Mouse (Mus musculus): ENCODE results near the gene Ctsz.

Gene Ctsz

DNA sequence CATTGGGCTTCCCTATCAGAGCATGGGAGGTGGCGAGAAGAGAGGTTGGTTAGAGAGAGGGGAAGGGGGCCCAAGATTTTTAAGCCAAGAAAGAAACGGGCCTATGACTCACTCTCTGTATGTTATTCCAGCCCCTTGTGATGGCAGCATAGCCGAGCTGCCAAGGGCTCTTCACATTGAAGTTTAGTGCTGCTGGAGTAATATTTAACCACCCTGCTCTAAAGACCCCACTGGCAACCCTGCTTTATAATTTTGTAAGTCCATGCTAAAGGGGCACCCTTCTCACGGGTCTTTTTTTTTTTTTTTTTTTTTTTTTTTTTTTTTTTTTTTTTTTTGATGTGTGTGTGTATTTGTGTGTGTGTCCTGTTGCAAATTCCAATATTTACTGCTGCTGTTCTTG is 3.1 kb upstream of the Ctsz start:
- DNase-seq (ENCODE audit: low spot score): no peak

DNA sequence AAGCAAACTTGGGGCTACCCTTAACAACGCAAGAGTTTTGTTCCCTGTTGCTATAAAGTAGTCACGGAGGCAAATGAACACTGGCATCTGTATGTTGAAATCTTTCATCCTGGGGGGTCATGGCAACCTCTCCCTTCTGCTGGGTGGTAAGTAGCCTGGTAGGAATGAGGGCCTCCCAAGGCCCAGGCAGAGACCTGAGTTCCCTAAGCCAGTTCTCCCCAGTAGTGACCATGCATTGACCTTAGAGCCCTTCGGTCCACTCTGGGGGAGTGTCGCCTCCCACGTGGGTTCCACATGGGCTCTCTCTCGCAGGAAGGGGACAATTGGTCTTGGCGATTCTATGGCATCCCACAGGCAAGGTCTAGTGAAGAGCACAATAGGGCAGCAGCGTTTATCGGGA is 1.1 kb upstream of the Ctsz start:
- no peak for DNase-seq (ENCODE audit: low spot score)

DNA sequence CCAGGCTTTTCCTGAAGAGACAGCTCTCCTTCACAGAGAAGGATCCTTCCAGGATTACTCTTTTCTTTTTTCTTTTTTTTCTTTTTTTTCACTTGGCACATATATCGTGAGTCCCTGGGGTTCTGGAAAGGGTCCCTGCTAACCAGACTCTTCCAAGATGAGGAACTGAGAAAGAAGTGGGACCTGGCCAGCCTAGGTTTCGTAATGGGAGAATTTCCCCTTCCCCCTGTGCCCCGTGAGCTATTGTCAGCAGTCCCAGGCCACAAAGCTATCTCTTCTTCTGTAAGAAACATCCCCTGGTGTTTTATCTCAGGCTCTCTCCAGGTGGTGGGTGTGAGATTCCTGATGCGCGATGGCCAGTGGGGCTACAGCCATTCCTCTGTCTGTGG is 605 bp upstream of the Ctsz start:
- DNase-seq (ENCODE audit: low spot score): no peak

- DNase-seq (ENCODE audit: low spot score): no peak
These were observed 658 bp downstream of the Ctsz start for GRCm38 (mm10) chr2:174438181-174438580.

GRCm38 (mm10) chr2:174437697-174437982 is 1.2 kb downstream of the Ctsz start:
- DNase-seq (ENCODE audit: low spot score): no peak

GRCm38 (mm10) chr2:174436916-174437696 is 1.7 kb downstream of the Ctsz start:
- no peak for DNase-seq (ENCODE audit: low spot score)

DNA sequence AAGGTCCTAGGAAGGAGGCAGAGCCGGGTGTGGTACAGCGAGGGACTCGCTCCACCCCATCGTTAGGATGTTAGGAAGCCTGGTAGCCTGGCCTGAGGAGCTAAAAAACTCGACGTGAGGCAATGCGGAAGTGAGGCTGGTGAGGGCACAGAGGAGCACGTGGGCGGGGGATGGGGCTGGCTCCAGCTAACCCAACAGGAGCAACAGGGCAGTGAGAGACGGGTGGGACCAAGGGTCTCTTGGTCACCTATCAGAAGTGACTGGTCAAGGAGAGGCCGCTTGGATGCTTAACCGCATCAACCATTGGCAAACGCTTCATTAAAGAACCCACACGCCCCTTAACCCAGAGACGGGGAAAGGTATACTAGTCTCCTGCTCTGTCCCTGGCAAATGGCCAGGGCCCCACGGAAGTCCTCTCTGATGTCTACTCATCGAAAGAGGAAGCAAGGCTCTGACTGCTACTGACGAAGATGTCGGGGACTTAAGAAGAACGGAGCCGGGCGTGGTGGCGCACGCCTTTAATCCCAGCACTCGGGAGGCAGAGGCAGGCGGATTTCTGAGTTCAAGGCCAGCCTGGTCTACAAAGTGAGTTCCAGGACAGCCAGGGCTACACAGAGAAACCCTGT is 2.6 kb downstream of the Ctsz start:
- DNase-seq (ENCODE audit: low spot score): no peak

- no peak for DNase-seq (ENCODE audit: low spot score)
These were observed 3.9 kb downstream of the Ctsz start for GRCm38 (mm10) chr2:174434943-174435342.

- no peak for DNase-seq (ENCODE audit: low spot score)
These were observed 9.7 kb downstream of the Ctsz start for GRCm38 (mm10) chr2:174428996-174429591.

GRCm38 (mm10) chr2:174428076-174428835 is 10.6 kb downstream of the Ctsz start:
- no peak for DNase-seq (ENCODE audit: low spot score)

- no peak for DNase-seq (ENCODE audit: low spot score)
These were observed 12.0 kb downstream of the Ctsz start for GRCm38 (mm10) chr2:174426856-174427255.

GRCm38 (mm10) chr2:174424301-174425085 is 14.3 kb downstream of the Ctsz start:
- no peak for DNase-seq (ENCODE audit: low spot score)

GRCm38 (mm10) chr2:174421107-174421506 is 17.7 kb downstream of the Ctsz start:
- no peak for DNase-seq (ENCODE audit: low spot score)

DNA sequence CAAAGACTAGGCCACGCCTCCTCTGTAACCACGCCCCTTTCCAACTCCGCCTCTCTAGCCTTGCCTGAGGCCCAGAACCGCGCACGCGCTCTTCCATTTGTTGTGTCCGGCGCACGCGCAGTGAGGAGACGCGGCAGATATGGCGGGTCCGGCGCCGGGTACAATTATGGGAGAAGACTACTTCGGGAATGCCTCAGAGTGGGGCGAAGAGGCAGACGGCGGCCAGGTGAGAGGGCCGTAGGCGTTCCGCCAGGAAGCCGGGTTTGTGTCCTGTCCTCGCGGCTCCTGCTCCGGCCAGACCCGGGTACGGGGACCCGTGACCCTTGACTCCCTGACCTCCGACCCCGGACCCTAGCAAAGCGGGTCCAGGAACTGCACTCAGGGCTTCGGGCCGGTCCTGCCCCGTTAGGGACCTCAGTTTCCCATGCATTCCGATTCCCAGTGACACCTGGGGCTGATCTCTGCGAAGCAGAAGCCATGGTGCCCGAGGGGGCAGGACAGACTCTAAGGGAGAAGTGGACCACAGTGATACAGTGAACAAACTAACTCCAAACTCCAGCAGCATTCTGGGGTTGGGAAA is 23.0 kb downstream of the Ctsz start, which contains the start of gene Nelfcd:
TSS of gene Nelfcd (plus strand) at position 74 of the 580 bp plus-strand sequence.
- DNase-seq (ENCODE audit: low spot score): peak; percentile 94

DNA sequence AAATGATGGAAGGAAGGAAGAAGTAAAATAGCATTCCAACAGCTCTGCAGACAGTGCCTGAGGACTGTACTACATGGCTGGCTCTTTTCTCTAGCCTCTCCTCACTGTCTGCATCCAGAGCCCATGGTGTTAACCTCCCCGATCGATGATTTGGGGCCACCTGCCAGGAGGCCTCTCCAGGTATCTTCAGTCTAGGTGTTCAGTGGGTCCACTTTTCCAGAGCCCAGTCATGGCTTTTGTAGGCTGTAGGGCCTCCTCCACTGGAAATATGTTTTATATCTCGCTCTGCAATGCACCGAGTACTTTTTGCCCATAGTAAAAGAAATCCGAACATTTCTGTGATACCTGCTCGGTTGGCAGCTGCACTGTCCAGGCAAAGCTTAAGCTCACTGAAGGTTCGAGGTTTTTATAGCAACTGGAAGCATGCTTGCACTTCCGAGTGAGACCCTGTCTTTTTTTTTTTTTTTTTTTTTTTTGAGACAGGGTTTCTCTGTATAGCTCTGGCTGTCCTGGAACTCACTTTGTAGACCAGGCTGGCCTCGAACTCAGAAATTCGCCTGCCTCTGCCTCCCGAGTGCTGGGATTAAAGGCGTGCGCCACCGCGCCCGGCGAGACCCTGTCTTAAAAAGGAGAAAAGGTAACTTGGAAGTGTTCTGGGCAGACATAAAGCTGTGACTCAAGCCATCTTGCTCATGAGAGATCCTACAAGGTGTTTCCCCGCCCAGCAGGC is 23.7 kb downstream of the Ctsz start:
- no peak for DNase-seq (ENCODE audit: low spot score)

DNA sequence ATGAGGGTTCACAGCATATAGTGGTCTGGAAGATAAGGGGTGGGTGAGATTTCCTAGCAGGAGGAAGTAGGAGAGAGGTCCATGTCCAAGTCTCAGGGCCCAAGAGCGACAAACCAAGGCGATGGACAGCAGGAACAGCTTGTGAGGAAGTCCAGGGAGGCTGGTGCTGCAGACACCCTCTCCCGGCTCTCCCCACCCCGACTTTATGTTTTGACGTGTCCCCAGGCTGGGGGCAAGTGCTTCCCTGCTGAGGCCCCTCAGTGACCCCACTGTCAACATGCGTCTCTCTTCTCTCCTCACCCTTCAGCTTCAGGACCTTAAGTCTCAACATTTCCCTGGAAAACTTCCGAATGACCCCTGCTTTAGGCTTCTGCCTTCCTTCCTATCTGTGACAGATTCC is 25.7 kb downstream of the Ctsz start:
- no peak for DNase-seq (ENCODE audit: low spot score)

GRCm38 (mm10) chr2:174410222-174410621 is 28.6 kb downstream of the Ctsz start:
- DNase-seq (ENCODE audit: low spot score): no peak

DNA sequence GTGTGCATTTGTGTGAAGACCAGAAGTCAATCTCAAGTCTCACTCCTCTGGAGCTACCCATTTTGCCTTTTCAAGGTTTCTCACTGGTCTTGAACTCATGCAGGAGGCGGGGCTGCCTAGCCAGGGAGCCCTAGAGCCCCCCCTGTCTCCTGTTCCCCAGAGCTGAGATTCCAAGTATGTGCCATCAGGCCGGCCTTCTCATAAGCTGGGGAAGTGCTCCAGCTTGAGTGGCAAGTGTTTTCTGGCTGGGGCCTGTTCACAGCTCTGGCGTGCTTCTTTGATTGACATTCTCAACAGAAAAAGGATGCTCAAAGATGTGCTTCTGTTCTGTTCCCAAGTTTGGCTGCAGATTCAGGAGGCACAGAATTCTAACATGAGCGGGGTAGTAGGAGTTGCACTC is 38.4 kb downstream of the Ctsz start:
- no peak for DNase-seq (ENCODE audit: low spot score)

GRCm38 (mm10) chr2:174397881-174398280 is 41.0 kb downstream of the Ctsz start:
- DNase-seq (ENCODE audit: low spot score): no peak

- no peak for DNase-seq (ENCODE audit: low spot score)
These were observed 41.8 kb downstream of the Ctsz start for GRCm38 (mm10) chr2:174397065-174397464.

DNA sequence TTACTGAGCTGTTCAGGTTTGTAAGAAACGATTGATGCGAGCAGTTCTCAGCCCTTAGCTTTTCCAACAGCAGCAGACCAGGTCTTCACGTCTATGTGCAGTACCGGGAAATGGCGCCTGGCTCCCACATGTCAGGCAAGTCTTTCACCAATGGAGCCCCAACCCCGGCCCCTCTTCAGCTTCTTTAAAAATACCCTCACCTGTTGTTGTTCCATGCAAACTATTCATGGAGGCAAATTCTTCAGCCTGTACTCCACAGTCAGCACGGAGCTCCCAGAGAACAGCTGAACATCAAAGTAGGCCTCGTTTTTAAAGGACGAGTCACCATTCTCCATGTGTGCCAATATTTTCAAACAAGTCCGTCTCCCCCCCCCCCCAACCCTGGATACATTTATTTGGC is 42.2 kb downstream of the Ctsz start:
- no peak for DNase-seq (ENCODE audit: low spot score)

Data from T-cell, adult 2 months (primary cell).